Mouse (Mus musculus): ENCODE measurements around the gene Pusl1.

Pusl1 gene

DNA sequence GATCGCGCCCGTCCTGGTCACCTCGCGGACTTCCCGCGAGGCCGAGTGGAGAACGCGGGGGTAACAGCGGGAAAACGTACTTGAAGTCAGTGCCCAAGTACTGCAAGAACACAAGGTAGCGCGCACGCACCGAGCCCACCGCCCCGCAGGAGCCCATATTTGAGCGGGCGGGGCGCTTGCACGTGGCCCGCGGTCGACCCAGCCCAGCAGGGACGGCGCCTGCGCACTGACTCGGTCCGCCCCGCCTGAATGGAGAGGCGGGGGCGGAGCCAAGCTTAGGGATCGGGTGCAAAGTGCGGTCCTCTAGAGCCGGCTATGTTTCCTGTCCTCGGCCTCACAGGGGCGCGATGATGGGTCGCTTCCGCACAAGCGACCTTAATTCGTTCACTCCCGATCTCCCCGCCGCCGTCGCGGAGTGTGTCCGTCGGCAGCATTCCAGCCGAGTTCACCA is at the start of gene Pusl1, which contains the start of gene Acap3:
Gene Pusl1 (minus strand): TSS at position 231 of the 451 bp plus-strand sequence.
Gene Acap3 (plus strand): TSS at position 272 of the 451 bp plus-strand sequence.
- DNase-seq, result peak; percentile 98

DNA sequence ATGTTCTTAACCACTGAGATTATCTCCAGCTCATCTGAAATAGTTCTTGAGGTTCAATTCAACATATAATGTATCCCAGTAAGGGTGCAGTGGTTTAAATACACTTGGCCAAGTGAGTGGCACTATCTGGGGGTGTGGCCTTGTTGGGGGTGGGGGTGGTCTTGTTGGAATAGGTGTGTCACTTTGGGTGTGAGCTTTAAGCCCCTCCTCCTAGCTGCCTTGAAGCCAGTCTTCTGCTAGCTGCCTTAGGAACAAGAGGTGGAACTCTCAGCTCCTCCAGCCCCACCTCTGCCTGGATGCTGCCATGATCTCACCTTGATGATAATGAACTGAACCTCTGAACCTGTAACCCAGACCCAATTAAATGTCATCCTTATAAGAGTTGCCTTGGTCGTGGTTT is 40.5 kb upstream of the Pusl1 start:
- DNase-seq, result no peak

DNA sequence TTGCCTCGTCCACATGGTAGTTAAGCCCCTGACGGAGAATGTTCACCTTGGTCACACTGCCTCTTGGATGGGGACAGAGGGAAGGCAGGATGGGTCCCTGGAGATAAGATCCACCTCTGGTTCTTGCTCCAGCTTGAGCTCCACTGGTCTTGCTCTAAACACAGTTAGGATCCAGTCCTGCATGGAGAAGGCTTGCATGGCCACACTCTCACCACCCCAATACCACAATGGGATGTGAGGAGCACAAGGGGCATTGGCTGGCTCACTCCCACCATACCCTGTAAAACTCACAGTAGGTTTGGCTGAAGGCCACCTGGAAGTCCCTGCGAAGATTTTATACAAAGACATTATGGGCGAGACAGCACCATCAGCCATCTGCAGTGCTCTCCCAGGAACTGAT is 17.2 kb upstream of the Pusl1 start:
- DNase-seq, result no peak

DNA sequence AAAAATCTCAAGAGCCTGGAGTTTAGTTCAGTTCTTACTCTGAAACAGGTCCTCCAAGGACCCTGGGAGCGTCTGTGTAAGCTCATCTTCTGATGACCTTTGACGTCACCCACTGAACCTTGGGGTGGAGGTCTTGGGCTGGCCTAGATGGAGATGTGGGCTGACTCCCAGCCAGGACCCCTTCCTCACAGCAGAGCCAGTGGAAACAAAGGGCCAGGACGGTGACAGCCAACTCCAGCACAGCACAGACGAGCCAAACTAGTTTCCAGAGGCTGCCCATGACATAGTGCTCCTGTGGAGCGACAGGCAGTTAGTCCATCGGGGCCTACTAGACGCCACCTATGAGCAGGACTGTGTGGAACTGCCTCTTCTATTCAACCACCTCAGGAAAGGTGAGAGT is 16.7 kb upstream of the Pusl1 start:
- no peak for DNase-seq

DNA sequence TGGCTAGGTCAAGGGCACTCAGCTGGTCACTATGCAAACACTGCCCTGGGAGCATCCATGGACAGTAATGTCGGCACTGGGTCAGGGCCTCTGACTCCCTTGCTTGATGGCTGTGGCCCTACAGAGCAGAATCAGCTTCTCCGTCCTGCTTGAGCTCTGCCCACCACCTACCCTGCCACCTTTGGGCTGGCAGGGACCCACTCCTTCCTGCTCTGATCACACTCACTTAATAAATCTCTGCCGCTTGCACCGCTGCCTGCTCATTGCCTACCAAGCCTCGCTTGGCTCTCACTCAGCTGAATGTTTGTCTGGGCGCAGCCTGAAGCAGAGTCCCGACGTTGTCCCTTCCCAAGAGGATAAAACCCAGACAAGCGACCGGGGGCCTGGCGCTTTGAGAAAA is 15.4 kb upstream of the Pusl1 start:
- DNase-seq, result no peak

DNA sequence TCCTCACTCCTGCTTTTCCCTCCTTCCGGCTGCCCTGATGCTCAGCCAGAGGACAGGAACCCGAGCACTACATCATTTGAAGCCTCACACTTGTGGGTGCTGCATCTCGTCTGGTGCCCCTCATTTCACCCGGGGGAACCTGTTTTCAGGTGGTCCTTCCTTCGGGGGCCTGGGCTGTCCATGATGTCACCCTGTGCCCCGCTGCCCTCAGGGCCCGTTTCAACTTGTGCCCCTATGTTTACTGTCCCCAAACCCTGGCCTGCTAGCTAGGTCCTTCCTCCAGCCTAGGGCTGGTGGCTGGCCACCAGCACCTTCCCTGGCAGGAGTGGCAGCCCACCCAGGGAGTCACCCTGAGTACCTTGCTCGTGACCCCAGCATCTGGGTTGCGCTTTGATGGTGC is 14.5 kb upstream of the Pusl1 start:
- DNase-seq, result no peak

DNA sequence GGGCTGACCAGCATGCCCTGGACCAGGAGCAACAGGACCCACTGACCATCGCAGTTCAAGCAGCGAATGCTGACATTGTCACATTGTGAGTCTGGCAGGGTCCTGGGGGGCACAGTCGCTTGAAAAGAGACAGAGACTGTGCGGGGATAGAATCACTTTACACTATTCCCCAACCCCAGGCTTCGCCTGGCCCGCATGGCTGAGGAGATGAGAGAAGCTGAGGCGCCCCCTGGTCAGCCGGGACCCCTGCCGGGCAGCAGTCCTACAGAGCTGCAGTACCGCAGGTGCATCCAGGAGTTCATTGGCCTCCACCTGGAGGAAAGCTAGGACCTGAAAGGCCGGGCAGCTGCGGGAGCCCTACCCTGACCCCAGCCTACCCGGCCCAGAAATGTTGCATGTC is 14.1 kb upstream of the Pusl1 start:
- no peak for DNase-seq

DNA sequence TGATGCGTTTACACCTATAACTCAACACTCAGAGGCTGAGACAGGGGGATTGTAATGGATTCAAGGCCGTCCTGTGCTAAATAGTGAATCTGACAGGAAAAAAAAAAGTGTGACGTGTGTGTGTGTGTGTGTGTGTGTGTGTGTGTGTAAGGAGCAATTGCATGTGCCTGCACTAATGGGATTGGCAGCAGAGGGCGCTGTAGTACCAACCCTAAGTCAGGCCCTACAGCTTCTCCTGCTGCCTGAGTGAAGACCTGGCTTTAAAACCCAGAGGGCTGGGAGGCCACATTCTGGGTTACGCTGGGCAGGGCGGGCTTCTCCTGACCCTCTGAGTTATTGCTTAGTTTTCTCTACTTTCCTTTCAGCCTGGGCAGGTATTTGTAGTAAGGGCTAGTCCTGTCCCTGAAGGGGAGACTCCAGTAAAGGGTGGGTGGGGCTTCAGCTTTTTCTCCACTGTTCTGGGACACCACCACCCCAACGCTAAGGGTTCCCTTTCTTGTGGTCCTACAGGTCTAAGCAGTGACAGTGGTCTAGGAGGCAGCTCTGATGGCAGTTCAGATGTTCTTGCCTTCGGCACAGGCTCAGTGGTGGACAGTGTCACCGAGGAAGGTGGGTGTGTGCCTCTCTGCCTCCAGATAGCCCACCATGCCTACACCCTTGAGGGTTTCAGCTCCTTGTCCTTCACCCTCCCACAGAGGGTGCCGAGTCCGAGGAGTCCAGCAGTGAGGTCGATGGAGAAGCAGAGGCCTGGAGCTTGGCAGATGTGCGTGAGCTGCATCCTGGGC is 12.9 kb upstream of the Pusl1 start:
- peak; percentile 66 for DNase-seq

DNA sequence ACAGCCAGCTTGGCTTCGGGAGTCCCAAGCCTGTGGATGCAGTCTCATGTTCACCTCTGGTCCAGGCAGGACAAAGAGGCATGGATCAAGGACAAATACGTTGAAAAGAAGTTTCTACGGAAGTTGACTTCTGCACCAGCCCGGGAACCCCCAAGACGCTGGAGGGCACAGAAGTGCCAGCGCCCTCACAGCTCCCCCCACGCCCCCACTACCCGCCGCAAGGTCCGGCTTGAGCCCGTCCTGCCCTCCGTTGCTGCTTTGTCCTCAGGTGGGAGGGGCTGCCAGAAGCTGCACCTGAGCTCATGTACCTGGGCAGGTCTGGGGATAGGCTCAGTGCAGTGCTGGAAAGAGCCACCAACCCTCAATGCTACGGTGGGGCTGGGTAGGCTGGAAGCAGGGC is 11.7 kb upstream of the Pusl1 start:
- no peak for DNase-seq

DNA sequence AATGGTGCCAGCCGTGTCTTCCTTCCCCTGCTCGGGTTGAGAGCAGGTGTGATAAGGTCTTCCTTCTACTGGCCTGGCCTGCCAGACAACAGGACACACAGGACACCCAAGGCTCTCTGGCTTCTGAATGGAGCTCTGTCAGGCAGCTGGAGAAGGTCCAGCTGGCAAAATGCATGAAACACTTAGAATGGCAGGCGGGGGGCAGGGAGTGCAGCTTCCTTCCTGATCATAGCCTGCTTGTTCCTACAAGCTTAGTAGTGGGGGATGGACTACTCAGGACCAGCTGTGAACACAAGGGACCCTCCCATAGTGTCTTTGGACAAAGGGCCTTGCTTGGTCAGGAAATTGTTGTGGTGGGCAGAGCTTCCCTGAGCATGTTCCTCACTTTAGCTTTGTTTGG is 9.6 kb upstream of the Pusl1 start:
- peak; percentile 37 for DNase-seq

DNA sequence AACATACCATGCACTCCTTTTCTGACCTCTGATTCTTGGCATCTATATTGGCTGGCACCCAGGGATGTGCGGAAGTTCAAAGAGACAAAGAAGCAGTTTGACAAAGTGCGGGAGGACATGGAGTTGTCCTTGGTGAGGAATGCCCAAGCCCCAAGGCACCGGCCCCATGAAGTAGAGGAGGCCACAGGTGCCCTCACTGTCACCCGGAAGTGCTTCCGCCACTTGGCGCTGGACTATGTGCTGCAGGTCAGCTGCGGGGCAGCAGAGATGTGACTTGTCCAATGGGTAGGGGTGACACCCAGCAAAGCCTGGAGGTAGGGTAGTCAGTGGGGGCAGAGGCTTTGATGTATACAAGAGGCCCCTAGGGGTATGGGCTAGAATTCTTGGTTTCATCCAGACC is 7.8 kb upstream of the Pusl1 start:
- DNase-seq, result no peak

DNA sequence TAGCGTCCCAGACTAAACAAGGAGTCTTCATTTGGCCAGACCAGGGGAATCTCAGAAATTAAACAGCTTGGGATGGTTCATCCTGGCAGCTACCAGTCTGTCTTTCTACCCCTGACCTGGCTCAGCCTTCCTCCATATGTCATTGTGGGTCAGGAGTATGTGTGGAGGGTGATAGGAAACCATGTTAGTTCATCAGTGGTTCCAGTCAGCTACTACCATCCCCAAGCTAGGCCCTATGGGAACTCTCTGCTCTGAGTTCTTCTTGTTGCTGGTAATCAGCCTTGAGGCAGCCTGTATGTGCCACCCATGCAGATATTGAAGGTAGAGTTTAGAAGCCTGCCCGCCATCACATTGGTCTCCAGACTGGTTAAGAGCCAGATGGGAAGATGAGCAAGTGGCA is 6.7 kb upstream of the Pusl1 start:
- DNase-seq, result no peak

DNA sequence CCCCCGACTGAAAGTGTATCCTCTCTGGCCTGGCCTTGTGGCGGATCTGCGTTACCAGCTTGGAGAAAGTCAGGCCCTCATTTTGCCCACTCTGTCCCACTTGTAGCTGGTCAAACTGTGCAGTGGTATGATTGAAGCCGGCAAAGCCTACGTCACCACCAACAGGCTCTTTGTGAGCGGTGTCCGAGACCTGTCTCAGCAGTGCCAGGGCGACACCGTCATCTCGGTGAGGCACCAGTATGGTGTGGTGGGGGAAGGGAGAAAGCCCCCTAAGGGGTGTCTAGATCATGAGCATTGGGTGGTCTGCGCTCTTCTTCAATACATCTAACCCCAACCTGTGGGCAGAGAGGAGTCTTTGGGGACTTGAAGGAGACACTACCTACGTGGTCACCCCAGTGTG is 4.9 kb upstream of the Pusl1 start:
- no peak for DNase-seq

DNA sequence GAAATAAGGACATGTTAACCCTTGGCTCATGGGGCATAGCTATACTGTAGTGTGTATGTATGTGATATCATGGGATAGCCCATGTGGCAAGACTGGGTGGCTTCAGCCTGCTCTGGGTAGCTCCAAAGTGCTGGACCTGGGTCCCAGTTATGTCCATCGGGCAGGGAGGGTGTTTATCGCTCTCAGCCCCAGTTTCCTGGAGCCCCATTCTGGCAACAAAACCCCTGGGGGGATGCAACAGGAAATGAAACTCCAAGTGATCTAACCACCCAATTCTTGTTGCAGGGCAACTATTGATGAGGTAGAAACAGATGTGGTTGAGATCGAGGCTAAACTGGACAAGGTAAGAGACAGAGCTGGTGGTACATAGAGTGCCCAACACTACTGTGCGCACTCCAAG is 4.2 kb upstream of the Pusl1 start:
- DNase-seq, result no peak

DNA sequence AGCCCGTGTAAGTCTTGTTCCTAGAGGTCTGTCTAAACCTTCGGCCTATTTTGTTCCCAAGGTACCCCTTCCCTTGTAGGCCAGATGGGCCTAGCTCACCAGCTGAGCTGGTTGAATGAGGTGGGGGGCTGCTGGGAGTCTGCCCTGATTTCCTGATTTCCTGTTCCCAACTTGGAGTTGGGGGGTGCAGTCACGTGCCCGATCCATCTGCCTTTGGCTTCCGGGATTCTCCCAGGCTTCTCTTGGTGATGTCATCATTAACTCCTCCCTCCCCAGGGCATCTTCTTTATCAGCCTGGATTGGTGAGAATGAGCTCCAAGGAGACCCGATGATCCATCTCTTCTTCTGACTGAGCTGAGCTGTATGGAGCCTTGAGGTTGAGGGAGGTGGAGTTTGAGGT is 3.6 kb upstream of the Pusl1 start:
- DNase-seq, result peak; percentile 82

DNA sequence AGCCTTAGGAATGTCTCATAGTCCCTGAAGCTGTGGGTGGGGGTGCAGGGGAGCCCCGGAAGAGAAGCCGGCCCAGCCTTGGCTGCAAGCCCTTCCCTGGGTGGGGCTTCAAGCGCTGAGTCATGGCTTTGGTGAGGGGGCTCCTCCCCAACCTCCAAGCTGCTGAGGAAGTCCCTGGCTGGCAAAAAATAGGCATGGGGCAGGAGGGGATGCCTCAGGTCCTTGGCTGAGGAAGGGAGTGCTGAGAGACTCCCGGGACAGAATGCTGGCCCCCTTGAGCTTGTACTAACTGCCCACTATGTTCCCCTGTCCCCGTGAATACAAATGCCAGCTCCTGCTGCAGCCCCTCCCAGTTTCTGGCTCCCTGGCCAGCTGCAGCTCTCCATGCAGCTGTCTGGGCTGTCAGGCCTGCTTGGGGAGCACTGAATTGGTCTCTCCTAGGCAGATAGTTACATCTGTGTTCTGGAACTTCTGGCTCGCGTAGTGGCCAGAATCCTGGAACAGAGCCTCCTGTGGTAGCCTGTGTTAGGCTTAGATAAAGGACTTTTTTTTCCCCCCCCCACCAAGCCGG is 2.8 kb upstream of the Pusl1 start:
- peak; percentile 73 for DNase-seq

DNA sequence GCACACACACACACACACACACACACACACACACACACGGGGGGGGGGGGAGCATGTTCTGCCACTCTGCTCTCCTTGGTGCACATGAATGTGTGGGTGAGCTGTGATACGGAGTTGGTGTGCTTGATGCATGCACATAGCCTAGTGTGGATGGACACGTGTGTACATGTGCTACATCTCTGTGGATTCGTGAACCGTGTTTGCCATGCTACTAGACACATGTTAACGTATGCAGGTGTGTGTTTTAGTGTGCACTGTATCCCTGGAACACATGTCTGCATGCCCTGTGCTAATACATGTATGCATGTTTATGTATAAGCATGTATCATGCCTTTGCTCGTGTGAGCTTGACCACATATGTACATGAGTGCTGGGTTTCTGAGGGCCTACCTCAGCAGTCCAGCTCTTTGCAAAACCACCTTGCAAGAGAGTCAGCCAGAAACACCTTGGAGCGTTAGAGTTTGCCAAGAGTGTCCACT is 1.7 kb upstream of the Pusl1 start:
- no peak for DNase-seq

DNA sequence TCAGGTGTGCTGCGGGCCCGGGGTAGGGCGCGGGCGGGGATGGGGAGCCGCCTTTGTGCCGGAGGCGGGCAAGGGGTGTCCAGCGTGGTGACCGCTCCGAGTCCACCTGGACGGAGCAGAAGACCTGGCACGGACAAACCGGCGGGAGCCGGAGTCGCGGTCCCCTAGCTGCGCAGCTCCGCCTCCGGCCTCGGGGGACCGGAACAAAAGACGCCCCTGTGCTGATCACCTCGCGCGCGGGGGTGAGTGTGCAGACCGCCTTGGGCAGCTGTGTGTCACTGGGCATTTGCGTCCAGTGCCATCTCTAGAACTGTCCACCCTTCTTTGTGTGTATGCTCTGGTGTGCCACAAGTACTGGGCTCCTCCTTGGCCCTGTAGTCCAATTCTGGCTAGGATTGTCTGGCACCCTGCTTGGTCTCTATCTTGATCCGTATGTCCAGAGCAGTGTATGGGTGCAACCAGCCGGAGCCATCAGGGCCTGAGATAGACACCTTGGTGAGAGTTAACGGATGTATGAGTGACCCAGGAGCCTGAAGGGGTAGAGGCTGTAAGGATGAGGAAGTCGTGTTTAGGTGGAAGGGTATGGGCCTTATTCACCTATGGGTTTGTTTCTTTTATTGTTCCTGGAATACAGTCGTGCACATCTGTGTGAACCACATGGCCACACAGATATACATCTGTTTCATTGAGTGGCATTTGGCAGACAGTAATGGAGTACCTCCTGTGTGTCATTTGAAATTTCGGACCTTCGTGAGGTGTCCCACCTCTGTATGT is 1.0 kb upstream of the Pusl1 start:
- no peak for DNase-seq

DNA sequence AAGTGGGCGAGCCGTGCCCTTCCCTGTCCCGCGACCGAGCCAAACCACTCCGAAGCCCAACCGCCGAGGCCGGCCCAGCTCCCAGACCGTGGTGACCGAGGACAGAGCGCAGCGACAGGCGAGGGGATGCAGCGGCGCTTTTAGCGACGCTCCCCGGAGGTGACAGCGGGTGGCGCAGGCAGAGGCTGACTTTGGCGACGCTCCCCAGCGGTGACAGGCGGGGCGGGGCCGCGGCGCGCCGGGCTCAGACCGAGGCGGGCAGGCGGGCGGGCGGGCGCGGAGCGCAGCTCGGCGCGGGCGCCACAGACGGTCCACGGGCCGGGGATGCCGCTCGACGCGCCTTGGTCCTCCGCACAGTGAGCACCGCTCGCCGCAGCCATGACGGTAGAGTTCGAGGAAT is 436 bp upstream of the Pusl1 start:
- peak; percentile 87 for DNase-seq

DNA sequence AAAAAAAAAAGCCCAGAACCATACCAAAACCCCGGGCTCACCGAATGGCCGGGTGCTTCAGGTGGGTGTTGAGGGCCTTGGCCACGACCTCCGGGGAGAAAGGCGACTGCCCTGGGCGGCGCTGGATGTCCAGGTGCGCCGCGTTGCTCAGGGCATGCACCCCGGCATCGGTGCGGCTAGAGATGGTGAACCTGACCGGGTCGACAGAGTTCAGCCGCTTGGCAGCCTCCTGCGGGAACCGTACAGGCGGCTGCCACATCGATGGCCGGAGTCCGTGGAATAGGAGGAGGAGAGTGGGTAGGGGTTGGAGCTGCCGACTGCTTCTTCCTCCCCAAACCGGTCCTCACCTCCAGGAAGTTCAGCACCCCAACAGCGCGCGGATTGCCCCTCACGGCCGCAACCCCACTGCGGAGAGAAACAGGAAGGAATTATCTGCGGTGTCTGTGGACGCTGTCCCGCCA is 540 bp downstream of the Pusl1 start:
- DNase-seq, result no peak

DNA sequence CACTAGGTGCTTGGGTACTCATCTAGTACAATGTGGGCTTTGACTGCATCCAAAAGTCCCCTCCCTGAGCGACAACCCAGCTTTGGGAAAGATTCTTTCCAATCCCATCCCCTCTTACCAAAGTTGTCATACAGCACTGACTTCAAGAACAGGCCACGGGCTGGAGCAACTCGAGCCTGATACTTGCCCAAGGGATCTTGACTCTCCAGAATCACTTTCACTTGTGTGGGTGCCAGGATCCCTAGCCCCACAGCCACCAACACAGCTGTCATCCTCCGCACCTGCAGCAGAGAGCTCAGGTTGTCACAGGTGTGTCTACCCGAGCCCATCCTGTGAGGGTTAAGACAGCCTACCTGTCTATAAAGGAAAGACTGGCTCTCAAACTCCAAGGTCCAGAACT is 2.3 kb downstream of the Pusl1 start:
- no peak for DNase-seq

DNA sequence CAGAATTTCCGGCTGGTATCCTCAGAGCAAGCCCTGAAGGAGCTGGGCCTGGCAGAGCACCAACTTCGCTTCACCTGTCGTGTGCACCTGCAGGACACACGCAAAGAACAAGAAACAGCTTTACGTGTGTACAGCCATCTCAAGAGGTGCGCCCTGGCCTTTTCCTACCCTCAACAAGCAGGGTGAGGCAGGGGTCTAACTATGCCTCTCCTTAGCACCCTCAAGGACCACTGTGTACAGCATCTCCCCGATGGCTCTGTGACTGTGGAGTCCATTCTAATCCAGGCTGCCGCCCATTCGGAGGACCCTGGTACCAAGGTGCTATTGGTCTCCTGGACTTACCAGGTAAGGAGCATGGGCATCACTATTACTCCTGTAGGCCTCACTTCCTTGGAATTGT is 3.4 kb downstream of the Pusl1 start:
- no peak for DNase-seq

DNA sequence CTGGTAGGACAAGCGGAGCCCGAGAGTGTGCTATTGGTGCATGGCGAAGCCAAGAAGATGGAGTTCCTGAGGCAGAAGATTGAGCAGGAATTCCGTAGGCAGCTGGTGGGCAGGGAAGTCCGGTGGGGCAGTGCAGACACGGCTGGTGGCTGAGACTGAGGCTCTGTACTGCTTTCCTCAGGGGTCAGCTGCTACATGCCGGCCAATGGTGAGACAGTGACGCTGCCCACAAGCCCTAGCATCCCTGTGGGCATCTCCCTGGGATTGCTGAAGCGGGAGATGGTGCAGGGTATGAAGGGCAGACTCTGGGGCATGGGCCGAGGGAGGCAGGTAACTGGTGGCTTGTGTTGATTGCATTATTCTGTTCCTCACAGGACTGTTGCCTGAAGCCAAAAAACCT is 3.9 kb downstream of the Pusl1 start:
- DNase-seq, result no peak

DNA sequence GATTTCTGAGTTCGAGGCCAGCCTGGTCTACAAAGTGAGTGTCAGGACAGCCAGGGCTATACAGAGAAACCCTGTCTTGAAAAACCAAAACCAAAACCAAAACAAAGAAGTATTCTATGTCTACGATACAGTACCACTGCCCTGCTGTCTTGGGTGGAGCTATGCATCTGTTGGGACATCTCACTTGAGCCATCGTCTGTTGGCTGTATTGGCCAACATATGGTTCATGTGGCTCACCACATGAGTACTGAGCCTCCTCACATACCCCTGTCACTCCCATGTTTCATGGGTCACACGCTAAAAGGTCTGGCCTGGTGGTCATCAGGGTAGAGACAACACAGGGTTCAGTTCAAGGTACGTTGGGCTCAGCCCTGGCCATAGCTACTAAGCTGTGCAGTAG is 5.3 kb downstream of the Pusl1 start:
- no peak for DNase-seq
